Mouse (Mus musculus): ENCODE measurements around the gene Hdgfl2.
"Not testable (repeated sequence)": the region's sequence is repeated elsewhere in the genome, so short reads cannot be mapped to it uniquely, and the experiment has no call there.

The Hdgfl2 gene

GRCm38 (mm10) chr17:56103465-56104285 is 24.2 kb downstream of the Hdgfl2 start:
- in situ Hi-C loops (cut with MboI, MseI), result no loop called here

DNA sequence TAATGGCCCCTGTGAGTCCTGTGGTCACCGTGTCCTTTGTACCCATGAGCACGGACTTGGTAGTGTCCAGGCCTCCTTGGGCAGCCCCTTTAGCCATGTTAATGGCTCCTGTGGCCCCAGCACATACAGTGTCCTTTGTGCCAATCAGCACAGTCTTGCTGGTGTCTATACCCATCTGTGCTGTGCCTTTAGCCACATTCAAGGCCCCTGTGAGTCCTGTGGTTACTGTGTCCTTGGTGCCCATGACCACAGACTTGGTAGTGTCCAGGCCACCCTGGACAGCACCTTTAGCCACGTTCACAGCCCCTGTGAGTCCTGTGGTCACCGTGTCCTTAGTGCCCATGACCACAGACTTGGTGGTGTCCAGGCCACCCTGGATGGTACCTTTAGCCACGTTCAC is 25.4 kb downstream of the Hdgfl2 start:
- in situ Hi-C loops (cut with MboI, MseI), result not testable (repeated sequence)

DNA sequence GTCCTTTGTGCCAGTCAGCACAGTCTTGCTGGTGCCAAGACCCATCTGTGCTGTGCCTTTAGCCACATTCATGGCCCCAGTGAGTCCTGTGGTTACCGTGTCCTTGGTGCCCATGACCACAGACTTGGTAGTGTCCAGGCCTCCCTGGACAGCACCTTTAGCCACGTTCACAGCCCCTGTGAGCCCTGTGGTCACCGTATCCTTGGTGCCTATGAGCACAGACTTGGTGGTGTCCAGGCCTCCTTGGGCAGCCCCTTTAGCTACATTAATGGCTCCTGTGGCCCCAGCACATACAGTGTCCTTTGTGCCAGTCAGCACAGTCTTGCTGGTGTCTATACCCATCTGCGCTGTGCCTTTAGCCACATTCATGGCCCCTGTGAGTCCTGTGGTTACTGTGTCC is 27.0 kb downstream of the Hdgfl2 start:
- in situ Hi-C loops (cut with MboI, MseI), result not testable (repeated sequence)

GRCm38 (mm10) chr17:56106981-56107380 is 27.5 kb downstream of the Hdgfl2 start:
- in situ Hi-C loops (cut with MboI, MseI), result no loop called here

- in situ Hi-C loops (cut with MboI, MseI), result no loop called here
These were observed 28.3 kb downstream of the Hdgfl2 start for GRCm38 (mm10) chr17:56107736-56108135.

DNA sequence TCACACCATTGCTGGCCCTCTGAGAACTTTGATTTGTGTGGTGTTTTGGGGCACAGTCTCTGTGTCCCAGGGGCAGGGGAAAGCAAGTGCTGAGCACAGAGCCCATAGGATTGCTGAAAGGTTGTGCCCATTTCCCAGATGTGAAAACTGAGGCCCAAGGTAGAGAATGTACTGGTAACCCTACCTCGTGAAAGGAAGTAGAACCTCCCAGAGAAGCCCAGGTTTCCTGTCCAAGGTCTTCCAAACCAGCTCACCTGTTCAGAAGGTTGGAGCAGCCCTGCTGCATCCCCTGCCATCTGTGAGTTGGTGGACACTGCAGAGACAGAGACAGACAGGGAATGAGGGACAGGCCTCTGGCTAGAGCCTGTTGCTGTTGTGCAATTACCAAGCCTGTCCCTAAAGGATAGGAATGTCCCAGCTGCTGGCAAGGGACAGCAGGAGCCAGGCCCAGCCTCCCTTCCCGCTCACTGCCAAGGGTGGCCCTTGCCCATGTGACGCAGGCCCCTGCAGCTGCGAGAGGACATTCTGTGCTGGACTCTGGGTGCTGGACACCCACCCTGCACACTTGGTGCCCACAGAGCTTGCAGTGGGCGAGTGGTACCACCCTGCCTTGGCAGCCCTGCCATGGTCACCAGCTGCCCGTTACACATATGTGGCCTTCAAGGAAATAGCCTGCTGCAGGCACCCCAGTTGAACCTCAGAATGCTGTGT is 29.1 kb downstream of the Hdgfl2 start:
- in situ Hi-C loops (cut with MboI, MseI), result no loop called here

DNA sequence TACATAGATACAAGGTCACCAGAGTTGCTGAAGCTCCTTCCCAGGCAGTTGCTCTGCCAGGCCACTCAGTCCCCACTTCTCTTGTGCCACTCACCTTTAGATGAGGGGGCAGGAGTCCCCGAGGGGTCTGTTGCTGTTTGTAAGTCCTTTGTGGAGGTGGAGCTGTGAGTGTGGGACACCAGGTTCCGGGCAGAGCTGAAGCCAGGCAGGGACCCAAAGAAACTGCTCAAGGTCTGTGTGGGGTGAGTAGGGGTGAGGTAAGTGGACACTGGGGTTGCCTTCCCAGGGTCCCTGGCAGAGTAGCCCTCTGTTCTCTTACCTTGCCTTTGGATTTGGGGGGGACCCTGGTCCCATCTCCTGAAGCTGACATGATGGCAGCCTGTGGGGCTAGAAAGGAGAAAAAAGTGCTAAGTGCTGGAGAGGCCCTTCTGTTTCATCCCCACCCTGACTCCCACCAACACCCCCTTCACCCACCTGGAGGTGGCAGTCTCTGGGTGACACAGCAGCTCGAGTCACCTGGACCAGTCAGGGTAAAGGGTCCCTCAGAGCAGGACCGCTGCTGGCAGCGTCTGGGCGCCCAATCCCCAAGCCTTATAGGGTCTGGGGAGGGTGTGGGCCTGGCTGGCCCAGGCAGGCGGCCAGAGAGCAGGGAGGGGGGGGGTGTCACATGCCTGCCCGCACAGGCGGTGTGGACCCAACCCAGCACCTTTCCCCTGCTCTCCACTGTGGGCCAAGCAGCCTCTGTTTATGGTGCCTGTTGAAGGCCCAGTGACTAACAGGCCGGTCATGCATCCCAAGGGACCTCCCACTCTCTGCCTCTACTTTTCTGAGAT is 30.0 kb downstream of the Hdgfl2 start, which contains the start of gene Plin4:
Gene Plin4 (minus strand): TSS at position 585 of the 833 bp plus-strand sequence.
- in situ Hi-C loops (cut with MboI, MseI), result no loop called here

DNA sequence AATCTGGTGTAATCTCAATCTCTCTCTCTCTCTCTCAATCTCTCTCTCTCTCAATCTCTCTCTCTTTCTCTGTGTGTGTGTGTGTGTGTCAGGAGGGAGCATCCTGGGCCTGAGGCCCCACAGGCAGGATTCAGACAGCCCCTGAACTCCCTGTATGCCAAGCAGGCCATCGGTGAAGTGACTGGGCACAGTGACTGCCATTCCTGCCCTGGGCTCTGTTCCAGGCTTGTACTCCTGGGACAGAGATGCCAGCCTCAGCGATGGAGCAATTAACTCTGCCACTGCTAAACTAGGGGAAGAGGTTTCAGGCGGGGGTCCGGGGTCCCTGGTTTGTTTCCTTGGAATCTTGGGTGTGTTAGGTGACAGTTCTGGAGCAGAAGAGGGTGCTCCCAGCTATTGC is 31.1 kb downstream of the Hdgfl2 start:
- in situ Hi-C loops (cut with MboI, MseI), result no loop called here

DNA sequence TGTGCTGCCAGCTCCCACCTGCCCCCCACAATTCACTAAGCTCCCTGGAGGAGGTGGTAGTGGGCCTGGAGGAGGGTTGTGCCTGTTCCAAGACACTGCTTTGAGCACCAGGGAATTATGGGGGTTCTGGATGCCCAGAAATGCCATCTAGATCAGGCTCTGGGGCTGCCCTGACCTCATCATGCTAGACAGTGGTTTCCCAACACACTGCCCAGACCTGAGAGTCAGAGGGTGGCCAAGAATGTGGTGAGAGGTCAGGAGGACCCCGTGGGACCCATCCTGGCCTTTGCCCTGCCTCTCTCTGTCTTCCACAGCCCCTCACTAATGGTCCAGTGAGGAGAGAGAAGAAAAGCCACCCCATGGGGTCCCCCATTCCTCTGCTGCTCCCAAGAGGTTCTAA is 31.6 kb downstream of the Hdgfl2 start:
- in situ Hi-C loops (cut with MboI, MseI), result no loop called here

DNA sequence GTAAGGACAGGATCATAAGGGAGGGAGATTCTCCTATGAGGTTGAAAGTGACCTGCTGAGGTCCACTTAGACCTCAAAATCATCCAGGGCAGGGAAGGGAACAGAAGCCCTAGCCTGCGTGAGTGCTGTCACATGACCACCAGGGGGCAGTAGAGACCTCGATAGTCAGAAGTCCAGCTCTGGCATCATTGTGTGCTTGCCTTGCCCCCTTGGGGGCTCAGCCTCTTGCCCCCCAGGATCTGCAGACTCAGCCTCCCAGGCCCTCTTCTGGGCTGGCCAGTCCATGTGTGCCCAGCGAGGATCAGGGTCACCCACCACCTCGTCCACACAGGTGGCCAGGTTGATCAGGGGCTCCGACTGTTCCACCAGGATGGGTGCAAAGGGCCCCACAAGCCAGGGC is 32.4 kb downstream of the Hdgfl2 start:
- in situ Hi-C loops (cut with MboI, MseI), result no loop called here

DNA sequence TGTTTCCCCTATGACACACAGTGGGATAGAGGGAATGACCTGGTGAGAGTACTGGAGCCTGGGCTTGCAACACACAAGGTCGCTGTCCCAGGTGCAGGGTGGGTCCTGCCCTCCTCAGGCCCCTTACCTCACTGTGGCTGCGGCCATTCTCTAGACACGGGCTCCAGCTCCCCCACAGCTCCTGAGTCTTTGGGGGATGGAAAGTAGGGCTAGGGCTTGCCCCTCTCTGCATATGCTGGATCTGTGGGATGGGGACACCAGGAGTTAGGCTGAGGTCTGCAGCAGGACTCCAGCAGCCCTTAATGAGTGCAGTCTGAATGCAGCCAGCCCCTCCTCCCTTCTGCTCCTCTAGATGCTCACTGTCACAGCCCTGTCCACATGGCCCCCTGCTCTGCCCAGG is 33.3 kb downstream of the Hdgfl2 start:
- in situ Hi-C loops (cut with MboI, MseI), result no loop called here

GRCm38 (mm10) chr17:56116193-56116592 is 36.8 kb downstream of the Hdgfl2 start:
- in situ Hi-C loops (cut with MboI, MseI), result no loop called here

- in situ Hi-C loops (cut with MboI, MseI), result no loop called here
These were observed 37.8 kb downstream of the Hdgfl2 start, which contains the start of gene Plin5 for GRCm38 (mm10) chr17:56117251-56117710. Gene Plin5, minus strand, starts transcription at chr17:56117596.

GRCm38 (mm10) chr17:56119431-56119830 is 40.0 kb downstream of the Hdgfl2 start:
- in situ Hi-C loops (cut with MboI, MseI), result no loop called here

- in situ Hi-C loops (cut with MboI, MseI), result no loop called here
These were observed 40.8 kb downstream of the Hdgfl2 start for GRCm38 (mm10) chr17:56119981-56120880.

GRCm38 (mm10) chr17:56121826-56122225 is 42.4 kb downstream of the Hdgfl2 start, which contains the start of gene Lrg1:
Gene Lrg1, minus strand, starts transcription at chr17:56122001.
- in situ Hi-C loops (cut with MboI, MseI), result no loop called here

DNA sequence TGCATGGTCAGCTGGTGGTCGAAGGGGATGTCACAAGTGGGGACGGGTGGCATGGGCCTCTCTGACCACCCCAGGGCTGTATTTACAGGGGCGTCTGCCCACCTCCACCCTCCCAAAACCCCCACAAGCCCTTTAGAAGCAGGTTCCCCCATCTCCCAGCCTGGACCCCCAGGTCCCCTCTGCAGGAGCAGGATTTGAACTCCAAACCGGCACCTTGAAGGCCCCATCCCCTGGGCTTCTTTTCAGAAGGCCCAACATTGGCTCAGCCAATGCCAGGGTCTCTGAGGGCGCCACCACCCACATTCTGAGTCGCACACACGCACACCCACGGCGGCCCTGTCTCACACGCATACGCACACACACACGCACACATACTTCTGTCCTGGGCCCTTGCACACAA is 43.7 kb downstream of the Hdgfl2 start:
- in situ Hi-C loops (cut with MboI, MseI), result no loop called here

DNA sequence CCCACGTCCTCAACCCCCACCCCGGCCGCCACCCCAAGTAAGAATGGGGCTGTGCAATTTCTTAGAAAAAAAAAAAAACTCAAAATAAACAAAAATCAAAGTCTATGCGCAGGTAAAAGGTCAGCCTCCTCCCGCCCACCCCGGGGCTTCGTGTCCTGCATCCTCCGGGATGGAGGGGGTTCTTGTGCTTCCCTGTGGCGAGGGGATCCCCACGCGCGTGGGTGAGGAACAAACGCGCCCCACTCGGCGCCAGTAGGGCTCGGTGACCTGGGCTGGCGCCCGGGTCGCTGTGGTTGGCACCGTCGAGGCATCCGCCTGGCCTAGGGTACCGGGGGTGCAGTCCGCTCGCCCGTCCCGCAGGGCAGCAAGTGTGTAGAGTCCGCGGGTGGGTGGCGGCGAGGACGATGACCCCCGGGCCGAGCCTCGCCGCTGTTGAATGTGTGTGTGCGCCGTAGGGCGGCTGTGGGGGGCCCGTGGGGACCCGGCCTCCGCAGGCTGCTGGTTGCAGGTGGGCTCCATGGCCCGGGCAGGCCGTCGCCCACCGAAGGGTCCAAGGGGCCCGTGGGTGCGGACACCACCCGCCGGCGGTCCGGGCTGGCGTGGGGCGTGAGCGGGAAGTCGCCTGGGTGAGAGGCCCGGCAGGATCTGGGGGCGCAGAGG is 44.4 kb downstream of the Hdgfl2 start:
- in situ Hi-C loops (cut with MboI, MseI), result no loop called here

DNA sequence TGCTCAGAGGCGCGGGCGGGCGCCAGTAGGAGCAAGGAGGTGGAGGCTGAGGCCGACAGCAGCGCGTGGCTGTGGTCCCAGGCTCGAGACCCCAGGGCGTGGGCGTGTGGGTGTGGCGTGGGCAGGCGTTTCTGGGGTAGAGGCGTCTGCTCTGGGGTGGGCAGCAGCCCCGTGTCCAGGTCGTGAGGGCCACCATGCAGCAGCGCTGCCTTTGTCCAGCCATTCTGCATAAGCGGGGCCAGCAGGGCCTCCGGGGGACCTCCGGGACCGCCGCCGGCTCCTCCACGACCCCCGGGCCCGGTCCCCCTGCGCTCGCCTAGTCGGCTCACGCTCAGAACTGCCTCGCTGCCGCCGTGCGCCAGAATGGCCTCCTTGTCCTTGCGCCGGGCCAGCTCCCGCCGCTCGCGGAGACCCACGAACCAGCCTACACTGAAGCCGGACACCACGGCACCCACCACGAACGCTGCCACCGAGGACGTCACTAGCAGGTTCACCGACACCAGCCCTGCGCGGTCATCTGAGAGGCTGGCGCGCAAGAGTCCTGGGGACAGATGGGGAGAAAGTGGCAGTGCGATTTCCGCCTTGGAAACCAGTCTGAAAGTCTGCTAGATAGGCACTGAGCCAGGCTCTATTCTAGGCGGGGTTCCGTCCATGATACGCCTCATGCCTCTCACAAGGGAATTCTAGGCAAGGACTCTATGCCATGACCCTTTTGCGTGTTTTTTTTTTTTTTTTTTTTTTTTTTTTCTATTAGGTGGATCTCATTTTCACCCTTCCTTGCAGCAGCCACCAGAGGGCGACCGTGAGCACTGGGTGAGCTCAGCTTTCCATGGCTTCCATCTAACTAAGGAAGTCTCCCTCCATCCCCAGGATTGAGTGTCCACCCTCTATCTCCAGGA is 45.2 kb downstream of the Hdgfl2 start:
- in situ Hi-C loops (cut with MboI, MseI), result no loop called here
